Mouse (Mus musculus) gonadal fat pad, adult 2 months (tissue): ENCODE results near the gene Cit. TPM values are rescaled to one million over a fixed set of nuclear protein-coding genes. Genes with fewer than 3 reads are reported as not detected.

ENCODE experiments used
- DNase-seq: peaks from one replicate; pipeline ENCODE4 v3.0.0-alpha.2; 2012; ENCODE audit warnings: low read depth
- polyA plus RNA-seq: library from polyadenylated mRNA; depleted of rRNA; stranded (reverse); fragments of >200 nt; gene quantifications from 2 replicates; pipeline ENCODE4 v1.2.3, GENCODE M21; 2012

Cit gene
- polyA plus RNA-seq, 1 experiment: 2.9 TPM

GRCm38 (mm10) chr5:116009884-116010627 lies 165.0 kb downstream of the Cit start:
- DNase-seq: no peak

DNA sequence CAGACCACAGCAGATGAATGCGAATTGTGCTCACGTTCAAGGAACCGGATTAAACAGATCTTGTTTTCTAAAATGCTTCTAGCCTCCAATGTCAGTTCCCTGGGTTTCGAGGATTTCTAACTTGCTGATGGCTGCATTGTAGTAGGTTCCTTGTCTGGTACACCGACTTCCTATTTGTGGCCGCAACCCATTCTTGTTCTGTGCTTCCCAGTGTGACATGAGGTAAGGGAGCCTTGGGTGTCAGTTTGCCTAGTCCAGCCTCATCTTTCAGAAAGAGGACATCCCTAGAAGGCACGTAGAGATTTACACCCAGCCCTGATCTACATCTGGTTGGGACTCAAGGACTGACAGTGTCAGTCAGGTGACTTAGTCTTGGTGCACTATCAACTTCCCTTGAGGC lies 166.6 kb downstream of the Cit start:
- no peak for DNase-seq

DNA sequence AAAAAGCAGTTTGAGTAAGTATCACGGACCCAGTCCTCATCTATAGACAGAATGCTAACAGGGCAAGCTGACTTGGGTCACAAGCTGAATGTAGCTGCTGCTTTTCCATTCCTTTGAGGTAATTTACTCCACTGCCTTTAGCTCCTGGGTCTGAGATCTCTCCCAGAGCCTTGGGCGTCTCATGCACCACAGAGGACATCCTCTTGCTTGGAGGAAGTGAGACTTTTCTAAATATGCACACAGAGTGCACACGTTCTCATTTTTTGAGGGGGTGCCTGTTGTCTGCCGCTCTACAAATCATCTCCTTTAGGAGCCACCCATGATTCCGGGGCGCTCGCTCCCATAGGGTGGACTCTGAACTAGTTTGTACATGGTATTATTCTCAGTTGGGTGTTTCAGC lies 167.4 kb downstream of the Cit start:
- DNase-seq: no peak

DNA sequence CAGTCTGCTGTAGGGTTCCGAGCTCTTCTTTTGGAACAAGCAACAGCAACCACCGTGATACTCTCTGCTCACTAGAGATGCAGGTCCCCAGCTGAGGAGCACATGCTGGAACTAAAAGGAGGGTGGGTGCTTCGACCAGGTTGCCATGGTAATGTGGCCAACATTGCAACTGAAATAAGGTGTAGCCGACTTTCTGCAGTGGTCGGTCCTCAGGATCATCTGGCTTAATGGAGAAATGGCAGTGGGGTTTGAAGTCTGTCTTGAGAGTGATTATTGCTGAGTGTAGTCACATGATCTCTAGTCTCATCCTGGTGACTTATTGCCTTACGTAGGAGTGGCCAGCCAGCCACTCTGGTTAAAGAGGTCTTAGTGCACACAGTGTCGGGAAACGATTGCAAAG lies 168.7 kb downstream of the Cit start:
- DNase-seq: no peak

GRCm38 (mm10) chr5:116014237-116014636 lies 169.2 kb downstream of the Cit start:
- DNase-seq: no peak

GRCm38 (mm10) chr5:116016542-116016941 lies 171.5 kb downstream of the Cit start:
- DNase-seq: no peak

GRCm38 (mm10) chr5:116017391-116017790 lies 172.3 kb downstream of the Cit start:
- no peak for DNase-seq

DNA sequence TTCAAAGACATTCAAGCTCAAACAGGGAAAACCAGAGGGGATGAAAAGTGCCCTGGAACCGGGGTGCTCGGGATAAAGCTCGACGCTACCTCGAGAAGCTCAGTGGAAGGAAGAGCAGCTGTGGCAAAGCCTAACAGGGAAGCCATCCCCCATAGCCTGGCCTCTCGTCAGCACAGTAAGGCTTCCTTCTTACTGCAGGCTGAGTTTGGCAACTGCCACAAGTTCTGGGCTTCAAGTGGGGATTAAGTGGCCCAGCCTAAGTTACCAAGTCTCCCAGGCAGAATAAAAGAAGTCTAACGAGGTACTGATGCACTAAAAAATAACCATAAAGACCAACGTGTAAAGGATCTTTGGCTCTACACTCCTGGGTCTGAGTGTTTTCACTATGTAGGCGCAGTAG lies 173.1 kb downstream of the Cit start:
- no peak for DNase-seq

DNA sequence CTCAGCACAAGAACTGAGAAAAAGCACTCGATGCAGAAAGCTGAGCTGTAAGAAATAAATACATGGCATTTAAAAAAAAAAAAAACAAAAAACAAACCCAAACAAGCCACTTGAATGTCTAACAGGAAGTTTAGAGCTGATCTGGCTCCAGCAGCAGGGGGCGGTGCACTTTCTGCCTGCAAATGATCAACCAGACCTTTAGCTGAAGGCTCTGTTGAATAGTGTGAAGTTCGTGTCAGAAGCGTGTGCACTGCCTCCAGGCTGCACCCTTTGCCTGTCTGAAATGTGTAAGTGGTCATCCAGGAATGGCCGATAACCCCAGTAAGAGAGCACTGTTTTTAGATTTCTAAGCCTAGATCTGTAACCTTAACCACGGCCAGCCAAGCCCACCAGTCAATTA lies 173.7 kb downstream of the Cit start:
- no peak for DNase-seq

DNA sequence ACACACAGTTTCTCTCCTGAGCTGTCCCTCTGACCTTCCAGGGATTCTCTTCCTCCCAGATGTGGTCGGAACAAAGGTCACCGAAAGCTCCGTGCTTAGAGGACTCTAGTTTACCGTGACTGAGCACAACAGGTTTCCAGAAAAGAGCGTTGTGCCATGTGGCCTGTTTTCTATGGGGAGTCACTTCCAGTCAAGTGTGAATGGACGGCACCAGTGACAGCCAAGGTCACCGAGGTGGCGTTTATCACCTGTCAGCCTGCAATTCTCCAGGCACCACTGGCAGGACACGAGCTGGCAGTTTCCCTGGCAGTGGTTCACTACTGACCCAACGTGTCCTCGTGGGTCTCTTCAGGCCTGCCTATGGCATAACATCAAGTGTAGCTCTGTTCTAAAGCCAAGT lies 174.3 kb downstream of the Cit start:
- DNase-seq: no peak

DNA sequence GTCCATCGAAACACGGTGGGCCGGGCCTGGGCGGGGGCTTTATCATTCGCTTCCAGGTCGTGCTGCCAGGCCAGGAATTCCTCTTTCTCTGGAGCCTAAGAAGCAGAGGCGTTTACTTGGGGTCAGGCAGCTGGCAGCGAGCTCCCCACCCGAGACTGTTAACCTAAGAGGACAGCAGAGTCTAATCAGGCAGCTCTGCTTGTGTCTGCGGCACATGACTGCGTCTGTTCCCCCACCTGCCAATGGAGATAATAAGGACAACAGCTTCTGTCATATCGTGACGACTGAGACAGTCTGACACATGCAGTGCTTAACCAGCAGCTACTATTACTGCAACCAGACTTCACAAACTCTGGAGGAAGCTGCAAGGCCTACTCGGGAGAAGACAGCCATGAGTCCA lies 176.5 kb downstream of the Cit start:
- DNase-seq: no peak

DNA sequence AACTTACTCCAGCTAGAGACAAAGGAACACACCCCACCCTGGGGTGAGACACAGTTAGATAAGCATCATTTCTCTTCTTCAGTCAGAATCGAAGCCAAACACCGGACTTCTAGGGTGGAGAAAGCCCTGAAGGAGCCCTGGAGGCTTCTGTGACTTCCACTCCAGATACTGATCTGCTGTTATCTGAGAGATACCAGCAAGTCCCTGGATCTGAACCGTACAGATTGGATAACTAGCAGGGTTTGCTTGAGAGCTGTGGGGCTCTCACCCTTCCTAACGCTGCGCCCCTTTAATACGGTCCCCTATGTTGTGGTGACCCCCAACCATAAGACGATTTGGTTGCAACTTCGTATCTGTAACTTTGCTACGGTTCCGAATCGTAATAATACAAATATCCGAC lies 177.1 kb downstream of the Cit start:
- no peak for DNase-seq

DNA sequence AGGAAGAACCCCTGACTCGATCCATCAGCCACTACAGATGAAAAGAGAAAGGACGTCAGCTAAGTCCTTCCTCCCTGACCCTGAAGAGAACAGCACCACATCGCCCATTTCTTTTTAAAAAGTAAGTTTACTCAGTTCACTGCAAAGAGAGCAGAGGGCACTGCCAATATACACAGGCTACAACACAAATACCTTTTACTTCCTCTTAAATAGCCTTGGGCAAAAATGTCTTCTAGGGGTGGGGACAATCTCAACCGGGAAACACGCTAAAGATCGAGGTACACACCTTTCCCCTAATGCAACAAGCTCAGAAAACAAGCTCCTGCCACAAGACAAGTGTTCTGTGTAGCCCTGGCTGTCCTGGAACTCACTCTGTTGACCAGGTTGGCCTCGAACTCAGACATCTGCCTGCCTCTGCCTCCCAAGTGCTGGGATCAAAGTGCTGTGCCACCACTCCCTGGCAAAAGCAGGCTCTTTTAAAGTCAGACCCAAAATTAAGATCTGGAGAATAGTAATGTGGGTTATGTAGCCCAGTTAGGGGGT lies 177.7 kb downstream of the Cit start:
- no peak for DNase-seq

GRCm38 (mm10) chr5:116023251-116023661 lies 178.2 kb downstream of the Cit start:
- DNase-seq: no peak

DNA sequence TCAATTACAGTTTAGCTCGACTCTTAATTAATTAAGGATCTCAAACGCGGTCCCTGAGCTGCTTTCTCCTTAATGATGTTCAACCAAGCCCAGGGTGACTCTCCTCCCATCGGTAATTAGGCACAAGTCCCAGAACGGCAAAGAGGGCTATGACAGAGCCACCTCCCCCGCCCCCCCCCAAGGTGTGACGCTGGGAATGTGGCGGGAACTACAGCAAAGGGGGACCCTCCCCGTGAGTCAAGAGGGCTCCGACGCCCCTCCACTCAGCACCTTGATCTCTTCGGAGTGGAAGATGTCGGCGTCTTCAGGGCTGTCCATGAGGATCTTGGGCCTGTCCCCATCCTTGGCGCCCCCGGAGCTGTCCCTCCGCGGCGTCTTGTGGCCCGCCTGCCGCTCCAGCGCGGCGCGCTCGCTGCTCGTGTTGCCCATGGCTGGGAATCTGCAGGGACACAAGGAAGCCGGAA lies 178.8 kb downstream of the Cit start:
- no peak for DNase-seq

DNA sequence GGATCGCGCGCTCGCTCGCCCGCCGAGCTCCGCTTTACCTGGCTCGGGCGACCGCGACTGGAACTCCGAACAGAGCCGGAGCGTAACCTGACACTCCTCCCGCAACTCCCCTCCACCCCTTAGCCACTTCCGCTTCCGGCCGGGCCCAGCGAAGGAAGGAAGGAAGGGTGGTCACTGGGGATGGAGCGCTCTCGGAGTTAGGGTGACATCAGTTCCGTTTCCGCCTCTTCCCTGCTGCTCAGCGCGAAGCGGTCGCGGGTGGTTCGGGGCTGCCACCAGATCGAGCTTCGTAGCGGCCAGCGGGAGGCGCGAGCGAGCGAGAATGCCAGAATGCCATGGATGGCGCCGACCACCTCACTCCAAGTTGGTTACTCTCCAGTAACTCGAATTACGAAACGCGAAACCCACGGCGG lies 179.3 kb downstream of the Cit start, which contains the start of gene Prkab1:
Gene Prkab1 (minus strand): TSS at position 182 of the 413 bp plus-strand sequence.
- no peak for DNase-seq

DNA sequence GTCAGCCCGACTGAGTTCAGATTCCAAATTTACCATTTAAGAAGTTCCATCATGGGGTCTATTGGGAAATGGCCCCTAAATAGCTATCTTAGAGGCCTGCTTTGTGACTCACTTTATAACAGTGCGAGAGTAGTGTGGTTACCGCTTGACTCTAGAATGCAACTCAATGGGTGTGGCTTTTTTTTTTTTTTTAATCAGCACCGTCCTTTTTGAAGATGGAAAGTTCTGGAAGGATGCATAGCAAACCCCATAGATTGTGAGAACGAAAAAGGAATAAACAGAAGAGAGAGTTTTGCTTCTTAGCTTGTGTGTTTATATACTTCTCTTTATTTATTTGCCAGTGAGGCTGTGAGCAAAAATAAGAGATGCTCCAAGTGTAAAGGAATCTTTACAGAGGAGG lies 181.0 kb downstream of the Cit start:
- DNase-seq: no peak

DNA sequence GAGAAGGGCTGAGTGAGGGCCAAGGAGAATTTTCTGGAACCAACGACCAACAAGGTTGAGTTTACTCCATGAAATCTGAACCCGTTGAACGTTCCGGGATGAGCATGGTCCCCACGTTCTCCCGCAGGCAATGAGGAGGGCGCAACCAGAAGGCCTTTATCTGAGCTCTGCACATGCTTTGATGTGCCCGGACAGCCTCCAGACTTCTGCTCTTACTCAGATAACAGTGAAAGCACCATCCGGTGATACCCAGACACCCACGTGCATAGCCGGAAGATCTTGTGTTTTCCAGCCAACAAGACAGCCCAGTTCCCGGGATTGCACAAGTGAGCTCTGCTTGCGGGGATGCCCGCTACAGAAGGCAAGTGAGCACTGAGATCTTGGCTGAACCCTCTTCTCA lies 181.5 kb downstream of the Cit start:
- DNase-seq: no peak

GRCm38 (mm10) chr5:116029071-116029470 lies 184.0 kb downstream of the Cit start:
- DNase-seq: no peak

GRCm38 (mm10) chr5:116030566-116031189 lies 185.6 kb downstream of the Cit start:
- no peak for DNase-seq

- DNase-seq: no peak
Measured at GRCm38 (mm10) chr5:116031190-116031577, 186.1 kb downstream of the Cit start.

DNA sequence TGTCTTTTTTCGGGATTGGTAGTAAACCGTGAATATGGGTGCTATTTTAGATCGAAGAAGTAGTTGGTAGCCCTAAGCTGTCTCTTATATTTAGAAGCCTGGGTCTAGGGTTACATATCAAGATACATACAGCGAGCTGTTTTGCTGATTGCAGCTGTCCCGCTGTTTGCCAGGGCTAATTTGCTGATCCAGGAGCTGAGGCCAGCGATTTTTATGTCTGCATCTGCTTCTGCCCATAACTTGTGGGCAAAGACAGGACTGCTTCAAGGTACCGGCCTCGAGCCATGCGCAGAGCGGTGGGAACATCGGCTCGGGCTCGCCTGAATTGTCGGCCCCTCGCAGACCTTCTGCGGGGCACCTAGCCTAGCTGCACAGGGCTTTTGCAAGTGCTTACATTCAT lies 191.4 kb downstream of the Cit start:
- DNase-seq: no peak

DNA sequence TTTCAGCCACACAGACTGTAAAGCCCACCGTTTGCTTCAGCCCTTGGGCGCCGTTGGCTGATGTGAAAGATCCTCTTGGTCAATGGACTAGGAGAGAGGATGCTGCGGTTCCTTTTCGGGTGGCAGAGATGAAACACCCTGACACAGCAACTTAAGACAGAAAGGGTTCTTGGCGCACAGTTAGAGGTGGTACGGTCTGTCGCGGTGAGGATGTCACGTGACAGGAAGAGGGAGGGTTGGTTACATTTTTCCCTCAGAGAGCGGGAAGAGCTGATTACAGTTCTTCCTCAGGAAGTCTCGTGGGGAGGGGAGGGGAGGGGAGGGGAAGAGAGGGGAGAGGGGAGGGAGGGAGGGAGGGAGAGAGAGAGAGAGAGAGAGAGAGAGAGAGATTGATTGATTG lies 192.7 kb downstream of the Cit start:
- no peak for DNase-seq
